Mouse (Mus musculus): ENCODE data around the gene Fer. TPM values are rescaled to one million over a fixed set of nuclear protein-coding genes. Genes with fewer than 3 reads are reported as not detected.

Fer gene
- polyA plus RNA-seq, 1 experiment from 2014 or later, result 30.8 TPM

- Histone ChIP-seq H3K36me3 (0 out of 2 replicates have a peak, but pooled peaks cover 3% of the 10 kb centered on the region), H3K27ac (no peak overlapping the region), H3K9me3 (no peaks in the 10 kb centered on the region), H3K4me2 (replicated peaks) (no peak overlapping the region), H3K27me3 (no peaks in the 10 kb centered on the region), H3K9ac (no peak overlapping the region), H3K4me3 (no peak overlapping the region), H3K4me1 (no peaks in the 10 kb centered on the region)
- no peak for ATAC-seq (ENCODE audit: low FRiP score, low read depth)
- 87% methylated on average over 3 of the region's 3 CpGs for WGBS
Observed at GRCm38 (mm10) chr17:63991160-63991559, 128.3 kb downstream of the Fer start.

GRCm38 (mm10) chr17:63995921-63996320, 133.1 kb downstream of the Fer start:
- WGBS, result 93% methylated on average over 1 of the region's 1 CpGs
- H3K9ac ChIP-seq, result no peak overlapping the region
- no peak overlapping the region for H3K4me2 ChIP-seq (replicated peaks)
- no peaks in the 10 kb centered on the region for H3K4me1 ChIP-seq
- no peaks in the 10 kb centered on the region for H3K9me3 ChIP-seq
- no peak overlapping the region for H3K4me3 ChIP-seq
- no peaks in the 10 kb centered on the region for H3K27me3 ChIP-seq
- 0 out of 2 replicates have a peak, but pooled peaks cover 3% of the 10 kb centered on the region for H3K36me3 ChIP-seq
- ATAC-seq (ENCODE audit: low FRiP score, low read depth), result no peak
- H3K27ac ChIP-seq, result no peak overlapping the region

GRCm38 (mm10) chr17:63997643-63998042, 134.8 kb downstream of the Fer start:
- Histone ChIP-seq H3K9me3 (no peaks in the 10 kb centered on the region), H3K4me2 (replicated peaks) (no peak overlapping the region), H3K4me3 (no peak overlapping the region), H3K9ac (no peak overlapping the region), H3K27me3 (no peaks in the 10 kb centered on the region), H3K27ac (no peak overlapping the region), H3K4me1 (no peaks in the 10 kb centered on the region), H3K36me3 (0 out of 2 replicates have a peak, but pooled peaks cover 3% of the 10 kb centered on the region)
- ATAC-seq (ENCODE audit: low FRiP score, low read depth), result no peak
- WGBS, result 79% methylated on average over 6 of the region's 6 CpGs

GRCm38 (mm10) chr17:64003444-64003843, 140.6 kb downstream of the Fer start:
- Histone ChIP-seq H3K27me3 (no peaks in the 10 kb centered on the region), H3K4me3 (no peak overlapping the region), H3K36me3 (no peaks in the 10 kb centered on the region), H3K9me3 (no peaks in the 10 kb centered on the region), H3K27ac (no peak overlapping the region), H3K9ac (no peak overlapping the region), H3K4me2 (replicated peaks) (no peak overlapping the region), H3K4me1 (peaks cover 4% of the 10 kb centered on the region)
- ATAC-seq (ENCODE audit: low FRiP score, low read depth), result peak; percentile 40; the same call in 1 of the 2 replicates
- WGBS, result 61% methylated on average over 13 of the region's 13 CpGs

- 77% methylated on average over 4 of the region's 4 CpGs for WGBS
- Histone ChIP-seq H3K36me3 (no peaks in the 10 kb centered on the region), H3K4me3 (no peak overlapping the region), H3K4me2 (replicated peaks) (no peak overlapping the region), H3K9ac (no peak overlapping the region), H3K27ac (no peak overlapping the region), H3K4me1 (peaks cover 4% of the 10 kb centered on the region), H3K27me3 (no peaks in the 10 kb centered on the region), H3K9me3 (no peaks in the 10 kb centered on the region)
- no peak for ATAC-seq (ENCODE audit: low FRiP score, low read depth)
Observed at GRCm38 (mm10) chr17:64005575-64006249, 142.8 kb downstream of the Fer start.

GRCm38 (mm10) chr17:64016606-64017005, 153.7 kb downstream of the Fer start:
- H3K36me3 ChIP-seq, result no peaks in the 10 kb centered on the region; the same call in 1 of the 2 replicates
- peaks cover 11% of the 10 kb centered on the region for H3K4me1 ChIP-seq
- H3K9ac ChIP-seq, result no peak overlapping the region
- H3K4me2 ChIP-seq (replicated peaks), result no peak overlapping the region
- no peaks in the 10 kb centered on the region for H3K27me3 ChIP-seq
- no peak for ATAC-seq (ENCODE audit: low FRiP score, low read depth)
- no peaks in the 10 kb centered on the region for H3K9me3 ChIP-seq
- no peak overlapping the region for H3K27ac ChIP-seq
- no peak overlapping the region for H3K4me3 ChIP-seq
- WGBS, result 79% methylated on average over 4 of the region's 4 CpGs

GRCm38 (mm10) chr17:64018240-64018639, 155.4 kb downstream of the Fer start:
- Histone ChIP-seq H3K27me3 (no peaks in the 10 kb centered on the region), H3K27ac (no peak overlapping the region), H3K4me3 (no peak overlapping the region), H3K9me3 (no peaks in the 10 kb centered on the region), H3K4me2 (replicated peaks) (no peak overlapping the region), H3K36me3 (no peaks in the 10 kb centered on the region; the same call in 1 of the 2 replicates), H3K4me1 (peaks cover 11% of the 10 kb centered on the region), H3K9ac (no peak overlapping the region)
- ATAC-seq (ENCODE audit: low FRiP score, low read depth), result no peak
- 91% methylated on average over 6 of the region's 6 CpGs for WGBS

- Histone ChIP-seq H3K9me3 (no peaks in the 10 kb centered on the region), H3K4me2 (replicated peaks) (no peak overlapping the region), H3K27ac (no peak overlapping the region), H3K4me3 (no peak overlapping the region), H3K9ac (no peak overlapping the region), H3K27me3 (no peaks in the 10 kb centered on the region), H3K36me3 (no peaks in the 10 kb centered on the region; the same call in 1 of the 2 replicates), H3K4me1 (peaks cover 11% of the 10 kb centered on the region)
- 89% methylated on average over 3 of the region's 3 CpGs for WGBS
- no peak for ATAC-seq (ENCODE audit: low FRiP score, low read depth)
Observed at GRCm38 (mm10) chr17:64018870-64019269, 156.0 kb downstream of the Fer start.

- Histone ChIP-seq H3K27me3 (no peaks in the 10 kb centered on the region), H3K9me3 (no peaks in the 10 kb centered on the region)
- ATAC-seq (ENCODE audit: low FRiP score, low read depth), result no peak
Observed at GRCm38 (mm10) chr17:64019646-64020045, 156.8 kb downstream of the Fer start.

GRCm38 (mm10) chr17:64026485-64026884, 163.6 kb downstream of the Fer start:
- Histone ChIP-seq H3K4me1 (no peaks in the 10 kb centered on the region), H3K9me3 (no peaks in the 10 kb centered on the region), H3K4me3 (no peak overlapping the region), H3K27ac (no peak overlapping the region), H3K4me2 (replicated peaks) (no peak overlapping the region), H3K36me3 (no peaks in the 10 kb centered on the region), H3K27me3 (no peaks in the 10 kb centered on the region), H3K9ac (no peak overlapping the region)
- WGBS, result 80% methylated on average over 2 of the region's 2 CpGs
- ATAC-seq (ENCODE audit: low FRiP score, low read depth), result no peak

More at GRCm38 (mm10) chr17:64019646-64020045, 156.8 kb downstream of the Fer start:
- 64% methylated on average over 5 of the region's 5 CpGs for WGBS
- no peak overlapping the region for H3K4me3 ChIP-seq
- H3K9ac ChIP-seq, result no peak overlapping the region
- H3K4me1 ChIP-seq, result peaks cover 11% of the 10 kb centered on the region
- H3K4me2 ChIP-seq (replicated peaks), result no peak overlapping the region
- no peak overlapping the region for H3K27ac ChIP-seq
- no peaks in the 10 kb centered on the region; the same call in 1 of the 2 replicates for H3K36me3 ChIP-seq

- H3K9me3 ChIP-seq, result no peaks in the 10 kb centered on the region
- no peaks in the 10 kb centered on the region for H3K27me3 ChIP-seq
- no peak overlapping the region for H3K4me2 ChIP-seq (replicated peaks)
- H3K4me3 ChIP-seq, result no peak overlapping the region
- no peaks in the 10 kb centered on the region for H3K4me1 ChIP-seq
- H3K36me3 ChIP-seq, result peaks cover 5% of the 10 kb centered on the region; the same call in 1 of the 2 replicates
- H3K27ac ChIP-seq, result no peak overlapping the region
- H3K9ac ChIP-seq, result no peak overlapping the region
- no peak for ATAC-seq (ENCODE audit: low FRiP score, low read depth)
Observed at GRCm38 (mm10) chr17:64041771-64042170, 178.9 kb downstream of the Fer start.

- Histone ChIP-seq H3K4me3 (no peak overlapping the region), H3K9me3 (no peaks in the 10 kb centered on the region), H3K36me3 (no peaks in the 10 kb centered on the region), H3K27ac (no peak overlapping the region), H3K9ac (no peak overlapping the region), H3K4me1 (no peaks in the 10 kb centered on the region; the same call in 1 of the 2 replicates), H3K4me2 (replicated peaks) (no peak overlapping the region), H3K27me3 (no peaks in the 10 kb centered on the region)
- WGBS, result 68% methylated on average over 7 of the region's 7 CpGs
- peak; percentile 54; the same call in 1 of the 2 replicates for ATAC-seq (ENCODE audit: low FRiP score, low read depth)
Observed at GRCm38 (mm10) chr17:64045326-64045725, 182.5 kb downstream of the Fer start.

GRCm38 (mm10) chr17:64046557-64046956, 183.7 kb downstream of the Fer start:
- H3K4me1 ChIP-seq, result no peaks in the 10 kb centered on the region; the same call in 1 of the 2 replicates
- no peak overlapping the region for H3K9ac ChIP-seq
- no peaks in the 10 kb centered on the region for H3K9me3 ChIP-seq
- no peaks in the 10 kb centered on the region for H3K36me3 ChIP-seq
- 86% methylated on average over 3 of the region's 3 CpGs for WGBS
- no peak overlapping the region for H3K4me2 ChIP-seq (replicated peaks)
- ATAC-seq (ENCODE audit: low FRiP score, low read depth), result no peak
- H3K27me3 ChIP-seq, result no peaks in the 10 kb centered on the region
- no peak overlapping the region for H3K27ac ChIP-seq
- no peak overlapping the region for H3K4me3 ChIP-seq

All from limb, embryonic 13.5 days (tissue).